Mouse (Mus musculus) testis, adult 2 months (tissue): ENCODE measurements around the gene Tcap.

Experiments used
- CTCF ChIP-seq: fragments of 200-500 bp; IDR thresholded peaks from 2 replicates; pipeline ENCODE4 v1.5.1; 2012; ENCODE audit warnings: low read depth, mild to moderate bottlenecking, inconsistent platforms, low read length, moderate library complexity; ENCODE audit not compliant: control insufficient read depth, insufficient read depth, insufficient replicate concordance
- POLR2A ChIP-seq: fragments of 200-500 bp; IDR thresholded peaks from 2 replicates; pipeline ENCODE4 v1.6.1; 2012; ENCODE audit warnings: low read depth, mild to moderate bottlenecking, inconsistent platforms, low read length, moderate library complexity; ENCODE audit not compliant: control insufficient read depth

DNA sequence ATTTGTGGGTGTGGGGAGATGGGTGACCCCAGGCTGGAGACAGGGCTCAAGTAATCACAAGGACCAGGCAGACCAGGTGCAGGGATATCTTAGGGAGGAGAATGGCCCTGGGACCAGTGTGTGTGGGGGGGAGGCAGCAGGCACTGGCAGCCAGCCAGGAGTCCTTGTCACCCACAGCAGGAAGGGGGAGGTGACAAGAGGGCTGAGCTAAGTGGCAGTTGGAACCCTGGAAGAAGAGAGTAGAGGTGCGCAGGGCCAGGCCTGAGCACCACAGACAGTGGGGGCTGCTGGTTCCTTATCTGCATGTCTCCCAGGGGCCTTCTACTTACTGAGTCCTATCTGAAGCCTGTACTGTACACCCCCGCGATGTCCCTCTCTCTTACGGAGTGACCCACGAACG, 9.7 kb downstream of the Tcap start:
- TF ChIP-seq POLR2A (peak; percentile 22; the same call in 1 of the 2 replicates), CTCF (no peak)
